Mouse (Mus musculus) brain, embryonic 18.5 days (tissue): ENCODE measurements around the gene Gm3015.
"Not testable (repeated sequence)": the region's sequence is repeated elsewhere in the genome, so short reads cannot be mapped to it uniquely, and the experiment has no call there.

Source experiments
- DNase-seq: peaks from one replicate; pipeline ENCODE4 v3.0.0-alpha.2; 2012; ENCODE audit warnings: low read depth, low spot score

Gene Gm3015

GRCm38 (mm10) chr14:42768721-42769120 is at the start of gene Gm3015:
TSS of gene Gm3015 (minus strand) at chr14:42768821.
- not testable (repeated sequence) for DNase-seq

- DNase-seq, result not testable (repeated sequence)
These were observed 29.3 kb upstream of the Gm3015 start, which contains the start of gene Gm10377 for GRCm38 (mm10) chr14:42797887-42798286. TSS of gene Gm10377 (minus strand) at chr14:42797987.
